Mouse (Mus musculus): ENCODE measurements around the gene Nlrp4f.

The Nlrp4f gene

GRCm38 (mm10) chr13:65205877-65206276 lies at the start of gene Nlrp4f:
TSS of gene Nlrp4f (minus strand) at chr13:65205977.
- no peak for DNase-seq (ENCODE audit: low spot score in 2 of 2)

DNA sequence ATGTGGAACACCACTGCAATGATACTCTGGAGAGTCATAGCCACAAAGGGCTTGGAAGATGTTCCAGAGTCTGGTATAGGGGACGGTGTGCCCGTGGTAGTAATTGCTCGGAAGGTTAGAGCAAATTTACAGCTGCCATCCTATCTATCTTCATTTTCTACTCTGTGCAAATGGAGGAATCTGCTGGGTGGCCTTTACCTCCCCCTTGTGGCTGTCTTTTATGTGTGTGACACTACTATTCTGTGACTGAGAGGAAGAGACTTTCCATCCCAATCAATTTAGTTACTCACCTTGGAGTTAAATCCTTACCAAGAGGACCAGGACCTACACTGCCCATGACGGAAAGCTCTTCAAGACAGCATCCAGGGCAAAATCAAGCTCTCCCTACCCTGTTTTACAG lies 37.5 kb upstream of the Nlrp4f start:
- no peak for DNase-seq (ENCODE audit: low spot score in 2 of 2)

DNA sequence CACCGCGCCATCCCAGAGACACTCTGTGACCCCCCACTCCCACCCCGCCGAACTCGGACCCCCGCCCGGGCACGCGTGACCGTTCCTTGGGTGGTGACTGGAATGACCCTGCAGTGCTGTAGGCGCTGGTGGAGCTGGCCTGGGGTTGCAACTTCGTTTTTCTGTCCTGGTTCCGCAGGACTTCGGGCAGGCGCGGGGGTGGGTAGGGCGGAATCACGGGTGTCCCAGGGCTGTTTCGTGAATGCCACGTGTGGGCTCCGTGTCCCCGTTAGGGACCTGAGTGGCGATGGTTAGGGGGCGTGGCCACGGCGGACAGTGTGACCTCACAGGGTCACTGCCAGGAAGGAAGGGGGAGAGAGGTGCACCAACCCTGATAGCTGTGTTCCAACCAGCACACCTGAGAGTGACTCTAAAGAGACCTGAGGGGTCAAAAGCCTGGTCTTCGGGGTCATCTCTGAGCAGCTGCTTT lies 36.6 kb upstream of the Nlrp4f start:
- DNase-seq (ENCODE audit: low spot score in 2 of 2): no peak

DNA sequence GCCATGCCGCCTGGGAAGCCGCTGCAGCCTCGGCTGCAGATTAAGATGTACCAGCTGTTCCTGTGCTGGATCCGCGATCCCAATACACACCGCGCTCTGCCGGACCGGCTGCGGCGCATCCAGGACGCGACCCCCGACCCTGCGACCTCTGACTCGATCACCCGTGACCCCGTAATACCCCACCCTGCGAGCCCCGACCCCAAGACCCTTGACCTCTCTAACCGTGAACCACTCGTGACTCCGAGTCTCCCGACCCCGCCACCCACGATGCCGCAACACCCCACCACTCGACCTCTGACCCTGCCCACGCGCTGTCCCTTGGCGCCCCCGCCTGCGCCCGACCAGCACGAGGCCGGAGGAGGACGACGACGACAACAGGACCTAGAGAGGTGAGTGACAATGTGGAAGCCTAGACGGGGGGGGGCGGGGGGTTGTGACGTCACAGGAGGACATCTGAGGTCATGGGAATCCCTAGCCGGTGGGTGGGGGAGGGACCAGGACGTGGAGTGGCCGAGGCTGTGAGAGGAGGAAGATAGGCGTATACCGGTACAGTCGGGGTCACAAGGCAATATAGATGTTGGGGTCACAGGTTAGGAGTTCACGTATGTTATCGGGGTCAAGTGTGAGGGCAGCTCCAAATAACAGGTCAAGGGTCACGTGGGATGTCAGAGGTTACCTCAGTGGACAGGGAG lies 36.0 kb upstream of the Nlrp4f start:
- DNase-seq (ENCODE audit: low spot score in 2 of 2): no peak

DNA sequence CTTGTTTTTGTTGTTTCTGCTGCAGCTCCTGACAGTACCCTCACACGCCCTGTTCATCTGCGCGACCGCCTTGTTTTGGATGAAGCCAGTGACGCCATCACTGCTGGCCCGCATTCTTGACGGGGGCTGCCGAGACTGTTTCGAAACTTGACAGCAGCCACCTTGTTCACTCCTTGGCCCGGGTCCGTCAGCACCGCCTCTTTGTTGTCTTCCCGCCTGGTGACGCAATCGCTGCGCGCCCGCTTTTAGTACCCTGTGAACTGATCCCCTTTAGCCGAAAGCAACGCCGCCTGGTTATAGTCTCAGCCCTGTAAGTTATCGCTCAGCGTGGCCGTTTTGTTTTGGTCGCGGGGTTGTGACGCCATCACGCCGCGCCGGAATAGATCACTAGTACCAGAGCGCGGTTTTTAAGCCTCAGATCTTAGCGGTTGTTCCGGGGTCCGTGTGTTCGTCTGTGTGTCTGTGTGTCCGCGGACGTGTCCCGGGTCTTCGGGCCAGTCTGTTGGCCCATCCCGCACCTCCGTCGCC lies 35.4 kb upstream of the Nlrp4f start:
- peak; percentile 96 to 97 for DNase-seq (ENCODE audit: low spot score in 2 of 2)

GRCm38 (mm10) chr13:65240509-65241098 lies 34.8 kb upstream of the Nlrp4f start:
- peak; percentile 88 to 93 for DNase-seq (ENCODE audit: low spot score in 2 of 2)

- no peak for DNase-seq (ENCODE audit: low spot score in 2 of 2)
These were observed 31.4 kb upstream of the Nlrp4f start for GRCm38 (mm10) chr13:65237211-65237610.

DNA sequence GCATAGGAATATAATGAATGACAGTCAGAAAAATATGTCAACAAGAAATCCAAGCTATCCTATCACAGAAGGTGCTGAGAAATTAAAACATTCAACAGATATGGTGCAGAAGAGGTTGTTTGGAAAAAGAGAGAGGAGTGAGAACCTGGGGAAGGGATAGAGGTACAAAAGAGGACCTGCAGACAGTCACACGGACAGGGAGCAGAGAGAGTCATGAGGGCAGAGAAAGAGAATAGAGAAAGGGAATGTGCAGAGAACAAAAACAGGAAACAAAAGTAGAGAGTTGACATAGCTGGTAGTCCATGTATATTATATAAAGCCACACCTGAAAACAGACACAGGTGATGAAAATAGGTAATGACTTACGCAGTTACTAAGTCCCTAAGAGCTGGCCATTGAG lies 20.9 kb upstream of the Nlrp4f start:
- no peak for DNase-seq (ENCODE audit: low spot score in 2 of 2)

DNA sequence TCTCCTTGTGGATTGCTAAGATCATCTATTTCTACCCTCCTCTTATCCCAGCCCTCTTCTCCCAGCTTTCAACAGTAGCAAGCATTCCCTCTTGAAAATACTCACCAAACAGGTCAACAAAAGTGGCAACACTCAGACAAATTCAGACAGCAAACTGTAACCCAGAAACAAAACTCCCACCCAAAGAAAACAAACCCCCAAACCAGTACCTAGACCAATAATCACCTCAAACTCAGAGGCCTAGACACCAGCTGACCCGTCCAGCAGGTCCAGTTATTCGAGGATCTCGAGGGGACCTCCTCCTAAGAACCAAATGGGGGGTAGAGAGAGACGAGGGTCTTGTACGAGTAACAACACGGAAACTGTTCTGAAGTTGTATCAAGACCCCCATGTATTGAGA lies 20.2 kb upstream of the Nlrp4f start:
- DNase-seq (ENCODE audit: low spot score in 2 of 2): no peak

GRCm38 (mm10) chr13:65200667-65201066 lies 5.1 kb downstream of the Nlrp4f start:
- no peak for DNase-seq (ENCODE audit: low spot score in 2 of 2)

DNA sequence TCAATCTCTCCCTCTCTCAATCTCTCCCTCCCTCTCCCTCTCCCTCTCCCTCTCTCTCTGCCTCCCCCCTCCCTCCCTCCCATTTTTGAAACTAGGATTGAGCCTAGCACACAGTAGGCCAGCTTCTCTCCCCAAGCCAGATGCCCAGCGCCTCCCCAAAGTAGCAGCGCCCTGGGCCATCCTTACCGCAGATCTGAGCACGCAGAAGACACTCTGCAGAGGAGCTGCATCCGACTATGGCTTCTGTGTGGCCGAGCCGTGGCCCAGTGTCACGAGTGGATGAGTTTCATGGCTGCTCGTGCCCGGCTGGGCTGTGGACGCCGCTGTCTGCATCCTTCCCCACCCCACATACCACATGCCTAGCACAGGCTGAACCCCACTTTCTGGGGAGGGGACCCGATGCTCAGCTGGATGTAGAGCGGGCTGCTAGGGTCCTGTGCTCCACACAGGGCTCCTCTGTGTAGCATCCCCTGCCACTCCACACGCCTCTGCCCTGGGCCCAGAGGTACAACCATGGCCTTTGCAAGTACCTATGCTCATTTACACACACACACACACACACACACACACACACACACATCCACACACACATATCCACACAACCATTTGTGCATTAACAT lies 29.2 kb downstream of the Nlrp4f start:
- no peak for DNase-seq (ENCODE audit: low spot score in 2 of 2)

DNA sequence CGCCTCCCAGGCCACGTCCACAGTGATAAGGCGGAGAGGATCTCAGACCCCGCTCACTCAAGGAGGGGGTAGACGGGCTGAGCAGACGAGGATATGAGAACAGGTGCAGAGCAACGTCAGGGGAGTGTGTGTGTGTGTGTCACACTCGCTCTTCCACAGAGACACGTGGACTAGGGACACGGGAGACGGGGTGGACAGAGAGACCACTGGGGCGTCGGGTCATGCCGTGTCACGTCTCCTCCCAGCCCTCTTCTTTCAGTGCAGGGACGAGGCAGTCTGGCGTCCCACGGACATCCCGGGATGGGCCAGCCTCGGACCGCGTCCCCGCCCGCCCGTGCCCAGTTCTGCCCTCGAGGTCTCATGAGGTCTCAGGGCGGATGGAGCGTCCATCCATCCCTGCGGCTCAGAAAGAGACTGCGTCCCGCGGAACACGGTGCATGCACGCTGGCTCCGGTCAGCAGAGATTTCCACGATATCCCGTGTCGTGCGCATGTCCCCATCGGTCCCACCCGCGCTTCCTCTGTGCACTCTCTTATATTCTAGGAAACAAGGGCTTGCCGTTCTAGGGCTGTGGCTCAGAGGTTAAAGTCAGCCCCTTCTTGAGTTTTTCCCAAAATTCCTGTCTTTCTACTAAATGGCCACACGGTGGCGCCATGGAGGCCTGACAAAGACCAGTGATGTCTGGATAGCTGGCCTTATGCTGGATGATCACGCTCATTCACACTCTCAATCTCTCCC lies 29.9 kb downstream of the Nlrp4f start:
- peak; percentile 23 to 29 for DNase-seq (ENCODE audit: low spot score in 2 of 2)

- no peak for DNase-seq (ENCODE audit: low spot score in 2 of 2)
These were observed 31.7 kb downstream of the Nlrp4f start for GRCm38 (mm10) chr13:65174102-65174501.

DNA sequence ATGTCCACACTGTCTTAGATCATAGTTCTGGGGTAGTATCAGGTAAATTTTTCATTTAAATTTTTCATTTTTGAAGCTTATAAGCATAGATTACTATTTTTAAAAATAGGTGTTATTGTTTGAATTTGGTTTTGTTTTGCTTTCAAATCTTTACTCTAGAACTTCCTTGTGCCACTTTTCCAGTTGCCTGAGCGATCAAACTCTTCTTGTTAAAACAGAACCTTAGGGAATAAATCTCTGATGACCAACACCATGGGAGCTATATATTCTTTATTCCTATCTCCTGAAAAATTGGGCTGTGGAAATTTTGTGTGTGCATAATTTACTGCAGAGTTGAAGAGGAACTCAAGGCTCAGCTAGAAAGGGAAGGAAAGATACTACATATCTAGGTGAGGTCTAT lies 55.8 kb downstream of the Nlrp4f start, which contains the start of gene Olfr466:
Gene Olfr466 (plus strand): TSS at position 301 of the 400 bp plus-strand sequence.
- DNase-seq (ENCODE audit: low spot score in 2 of 2): no peak

GRCm38 (mm10) chr13:65137789-65138188 lies 68.0 kb downstream of the Nlrp4f start, which contains the start of gene Olfr465-ps1:
TSS of gene Olfr465-ps1 (plus strand) at chr13:65138089.
- no peak for DNase-seq (ENCODE audit: low spot score in 2 of 2)
